Mouse (Mus musculus) kidney, adult 2 months (tissue): ENCODE measurements around the gene Arl14. TPM values are rescaled to one million over a fixed set of nuclear protein-coding genes. Genes with fewer than 3 reads are reported as not detected.
A peak's percentile ranks its signal among the peaks of the same experiment; 100 is the strongest.

Source experiments
- DNase-seq: peaks from one replicate; pipeline ENCODE4 v3.0.0; 2021
- H3K27ac ChIP-seq: fragments of 200-500 bp; 2 replicates; pipeline ENCODE4 v1.5.1; 2012; ENCODE audit warnings: low read depth, low read length, control low read depth, inconsistent platforms; ENCODE audit not compliant: insufficient read depth
- H3K27me3 ChIP-seq: fragments of 200-500 bp; replicated peaks from 2 replicates; pipeline ENCODE4 v1.6.1; 2012; ENCODE audit warnings: mild to moderate bottlenecking, moderate library complexity, low read length, inconsistent platforms; ENCODE audit not compliant: control insufficient read depth, insufficient read depth
- H3K36me3 ChIP-seq: fragments of 200-500 bp; 2 replicates; pipeline ENCODE4 v1.6.1; 2012; ENCODE audit warnings: mild to moderate bottlenecking, moderate library complexity, low read length, inconsistent platforms; ENCODE audit not compliant: control insufficient read depth, insufficient read depth
- H3K4me1 ChIP-seq: fragments of 200-500 bp; 2 replicates; pipeline ENCODE4 v1.6.1; 2011; ENCODE audit warnings: low read length; ENCODE audit not compliant: control insufficient read depth, insufficient read depth
- H3K4me3 ChIP-seq: fragments of 200-500 bp; 2 replicates; pipeline ENCODE4 v1.5.1; 2011; ENCODE audit warnings: mild to moderate bottlenecking, low read depth, low read length, control low read depth; ENCODE audit not compliant: insufficient read depth
- CTCF ChIP-seq: fragments of 200-500 bp; conservative IDR thresholded peaks from 2 replicates; pipeline ENCODE4 v1.5.1; 2011; ENCODE audit warnings: low read depth, mild to moderate bottlenecking, control low read depth, low read length, moderate library complexity, mixed read lengths; ENCODE audit not compliant: insufficient read depth, insufficient read length
- POLR2A ChIP-seq: fragments of 200-500 bp; IDR thresholded peaks from one replicate; pipeline ENCODE4 v1.6.1; 2011; ENCODE audit warnings: low read depth, low read length, control low read depth
- WGBS: fragments of 180-500 bp; shearing (Covaris S2); methylation state at CpG from one replicate; pipeline ENCODE4 v1.1.7; 2018; 5-methylcytosine and 5-hydroxymethylcytosine counted together
- polyA plus RNA-seq: library from polyadenylated mRNA; depleted of rRNA; stranded (reverse); fragments of >200 nt; gene quantifications from 2 replicates; pipeline ENCODE4 v1.2.3, GENCODE M21; 2012; rRNA removed

Gene Arl14
- polyA plus RNA-seq, result not detected in 2 replicates

GRCm38 (mm10) chr3:69221806-69222501, at the start of gene Arl14:
Arl14 (plus strand) TSS chr3:69222419.
- H3K36me3 ChIP-seq, result no peaks in the 10 kb centered on the region
- H3K27me3 ChIP-seq, result no peaks in the 10 kb centered on the region
- no peak within 1 kb of the TSS for H3K4me3 ChIP-seq
- no peaks in the 10 kb centered on the region for H3K4me1 ChIP-seq
- H3K27ac ChIP-seq, result no peak within 1 kb of the TSS
- TF ChIP-seq CTCF (no peak), POLR2A (no peak)
- no peak for DNase-seq
- WGBS, result 75% methylated on average over 8 of the region's 8 CpGs

- 40% methylated on average over 1 of the region's 1 CpGs for WGBS
- H3K4me3 ChIP-seq, result no peak overlapping the region
- TF ChIP-seq CTCF (no peak), POLR2A (no peak)
- peak; percentile 28 for DNase-seq
- no peaks in the 10 kb centered on the region for H3K27me3 ChIP-seq
- no peak overlapping the region for H3K27ac ChIP-seq
- no peaks in the 10 kb centered on the region for H3K4me1 ChIP-seq
- no peaks in the 10 kb centered on the region for H3K36me3 ChIP-seq
Measured at GRCm38 (mm10) chr3:69175229-69175628, 47.0 kb upstream of the Arl14 start.

- no peaks in the 10 kb centered on the region for H3K27me3 ChIP-seq
- WGBS, result 76% methylated on average over 15 of the region's 15 CpGs
- no peak for DNase-seq
- no peaks in the 10 kb centered on the region for H3K4me1 ChIP-seq
- no peak overlapping the region for H3K27ac ChIP-seq
- H3K36me3 ChIP-seq, result no peaks in the 10 kb centered on the region
- no peak for TF ChIP-seq CTCF
- no peak for TF ChIP-seq POLR2A
- no peak overlapping the region for H3K4me3 ChIP-seq
Measured at GRCm38 (mm10) chr3:69177168-69177797, 44.9 kb upstream of the Arl14 start.

GRCm38 (mm10) chr3:69177914-69178313, 44.3 kb upstream of the Arl14 start:
- TF ChIP-seq POLR2A, result no peak
- TF ChIP-seq CTCF, result no peak
- no peaks in the 10 kb centered on the region for H3K27me3 ChIP-seq
- no peak overlapping the region for H3K27ac ChIP-seq
- DNase-seq, result no peak
- H3K4me1 ChIP-seq, result no peaks in the 10 kb centered on the region
- no peak overlapping the region for H3K4me3 ChIP-seq
- H3K36me3 ChIP-seq, result no peaks in the 10 kb centered on the region

DNA sequence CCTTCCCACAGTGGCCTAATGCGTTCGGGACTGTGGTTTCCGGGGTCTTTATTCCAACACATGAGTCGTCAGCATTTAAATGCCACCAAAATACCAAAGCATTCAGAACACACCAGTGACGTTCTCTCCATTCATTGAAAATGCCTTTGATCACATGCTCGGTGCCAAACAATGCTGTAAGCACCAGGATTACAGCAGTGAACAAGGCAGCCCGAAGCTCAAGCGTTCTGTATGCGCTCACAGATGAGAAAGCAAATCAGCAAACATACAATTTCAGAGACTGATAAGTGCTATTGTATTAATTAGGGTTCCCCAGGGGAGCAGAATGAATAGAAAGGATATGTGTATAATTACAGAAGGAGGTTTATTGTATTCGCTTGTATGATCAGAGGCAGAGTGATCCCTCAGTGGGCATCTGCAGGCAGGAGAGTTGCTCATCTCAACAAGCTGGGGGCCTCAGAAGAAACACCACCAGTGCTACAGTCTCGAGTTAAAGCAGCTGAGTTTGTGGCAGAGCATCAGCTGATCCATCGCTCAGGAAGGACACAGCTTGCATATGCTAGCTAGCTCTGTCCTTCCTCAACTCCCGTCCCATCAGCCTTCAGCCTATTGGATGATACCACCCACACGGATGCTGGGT, 43.7 kb upstream of the Arl14 start:
- Histone ChIP-seq H3K27ac (no peak overlapping the region), H3K27me3 (no peaks in the 10 kb centered on the region), H3K4me1 (no peaks in the 10 kb centered on the region), H3K4me3 (no peak overlapping the region), H3K36me3 (no peaks in the 10 kb centered on the region)
- TF ChIP-seq CTCF, result no peak
- no peak for TF ChIP-seq POLR2A
- WGBS, result 76% methylated on average over 14 of the region's 14 CpGs
- no peak for DNase-seq

DNA sequence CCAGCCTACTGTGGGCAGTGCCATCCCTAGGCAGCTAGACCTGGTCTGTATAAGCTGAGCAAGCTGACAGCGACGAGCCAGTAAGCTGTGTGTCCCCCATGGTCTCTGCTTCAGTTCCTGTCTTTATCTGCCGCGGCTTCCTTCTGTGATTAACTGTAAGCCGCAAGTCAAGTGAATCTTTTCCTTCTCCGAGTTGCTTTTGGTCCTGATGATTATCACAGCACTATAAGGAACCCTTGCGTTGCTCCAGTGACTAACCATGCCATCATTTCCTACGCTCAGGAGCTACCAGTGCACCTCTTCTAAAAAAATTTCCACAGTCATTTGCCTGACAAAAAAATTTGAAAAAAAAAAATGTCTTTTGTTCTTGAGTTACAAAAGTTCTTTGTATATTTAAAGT, 40.7 kb upstream of the Arl14 start:
- Histone ChIP-seq H3K4me3 (no peak overlapping the region), H3K27me3 (no peaks in the 10 kb centered on the region), H3K27ac (no peak overlapping the region), H3K36me3 (no peaks in the 10 kb centered on the region), H3K4me1 (peaks cover 9% of the 10 kb centered on the region)
- TF ChIP-seq CTCF (no peak), POLR2A (no peak)
- no peak for DNase-seq
- 91% methylated on average over 8 of the region's 8 CpGs for WGBS

- Histone ChIP-seq H3K27me3 (no peaks in the 10 kb centered on the region), H3K36me3 (no peaks in the 10 kb centered on the region), H3K4me3 (no peak overlapping the region), H3K27ac (no peak overlapping the region), H3K4me1 (peaks cover 12% of the 10 kb centered on the region)
- no peak for DNase-seq
- TF ChIP-seq POLR2A (no peak), CTCF (no peak)
Measured at GRCm38 (mm10) chr3:69182225-69182624, 40.0 kb upstream of the Arl14 start.
